In the genomic region with DNA sequence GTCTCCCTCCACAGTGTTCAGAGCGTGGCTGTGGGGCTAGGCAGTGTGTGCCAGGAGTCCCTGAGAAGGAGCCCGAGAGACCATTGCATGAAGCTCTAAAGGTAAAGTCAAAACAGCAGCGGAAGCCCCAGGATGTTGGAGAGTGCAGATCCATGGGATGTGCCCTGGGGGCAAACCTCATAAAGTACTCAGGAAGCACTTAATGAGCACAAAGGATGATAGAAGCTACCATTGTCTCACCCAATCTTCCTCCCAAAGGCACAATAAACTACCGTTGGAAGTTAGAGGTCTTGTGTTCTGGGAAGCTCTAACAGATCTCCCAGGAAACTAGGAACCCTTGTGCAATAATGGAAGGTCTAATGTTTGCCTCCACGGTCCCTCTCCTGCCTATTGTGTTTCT, we compare ENCODE assay signal across 20 mouse cellular contexts. TPM values are rescaled to one million over a fixed set of nuclear protein-coding genes. Genes with fewer than 3 reads are reported as not detected.
"Had no signal": no experiment of that assay in that cellular context is flagged by ENCODE, and none has a peak within 500 bp of the region (broad histone marks: within the 10 kb centered on the region; RNA-seq: fewer than 3 reads in every experiment).

No protein-coding gene starts in this region.

- H3K9me3 ChIP-seq: kidney, embryonic 15.5 days; limb, embryonic 15.5 days; lung, embryonic 15.5 days; midbrain, embryonic 12.5 days; midbrain, embryonic 15.5 days; neural tube, embryonic 15.5 days had no signal

- H3K27me3 ChIP-seq: limb, embryonic 12.5 days; limb, embryonic 15.5 days; lung, embryonic 15.5 days; midbrain, embryonic 12.5 days; midbrain, embryonic 15.5 days; neural tube, embryonic 12.5 days; neural tube, embryonic 15.5 days had no signal

- H3K4me1 ChIP-seq: kidney, embryonic 15.5 days; limb, embryonic 15.5 days; lung, embryonic 15.5 days; midbrain, embryonic 15.5 days; neural tube, embryonic 12.5 days; neural tube, embryonic 15.5 days had no signal

- H3K4me2 ChIP-seq: kidney, embryonic 15.5 days; limb, embryonic 12.5 days; limb, embryonic 15.5 days; liver, embryonic 11.5 days; lung, embryonic 15.5 days; midbrain, embryonic 12.5 days; midbrain, embryonic 15.5 days; neural tube, embryonic 12.5 days; neural tube, embryonic 15.5 days had no signal

- H3K27ac ChIP-seq: kidney, embryonic 15.5 days; left cerebral cortex, adult 2 months; limb, embryonic 12.5 days; limb, embryonic 15.5 days; liver, embryonic 14.5 days; lung, embryonic 15.5 days; macrophage; midbrain, embryonic 12.5 days; midbrain, embryonic 15.5 days; neural tube, embryonic 12.5 days; neural tube, embryonic 15.5 days; stomach, postnatal 0 days had no signal

- DNase-seq: kidney, adult 8-10 months; kidney, postnatal 10 days; kidney, postnatal 36 days; layer of hippocampus, postnatal 36 days; liver, postnatal 0 days; thymus, adult 2 months; thymus, postnatal 25 days had no signal

- ATAC-seq: liver, postnatal 0 days; midbrain, embryonic 15.5 days had no signal

- H3K4me3 ChIP-seq: kidney, embryonic 15.5 days; left cerebral cortex, adult 2 months; limb, embryonic 12.5 days; limb, embryonic 15.5 days; lung, embryonic 15.5 days; midbrain, embryonic 12.5 days; midbrain, embryonic 15.5 days; neural tube, embryonic 12.5 days; neural tube, embryonic 15.5 days had no signal

- H3K36me3 ChIP-seq: kidney, embryonic 15.5 days; limb, embryonic 12.5 days; limb, embryonic 15.5 days; lung, embryonic 15.5 days; midbrain, embryonic 12.5 days; midbrain, embryonic 15.5 days; neural tube, embryonic 12.5 days; neural tube, embryonic 15.5 days had no signal

- H3K9ac ChIP-seq: kidney, embryonic 15.5 days; limb, embryonic 12.5 days; limb, embryonic 15.5 days; liver, embryonic 14.5 days; liver, postnatal 0 days; lung, embryonic 15.5 days; midbrain, embryonic 12.5 days; midbrain, embryonic 15.5 days; neural tube, embryonic 12.5 days; neural tube, embryonic 15.5 days had no signal

RNA-seq across cellular contexts. Expression of a gene that starts 55.6 kb away (rescaled TPM):
- polyA plus RNA-seq: macrophage had no signal
